Mouse (Mus musculus) neutrophil, adult 5-6 weeks (primary cell): ENCODE results near the gene Aldh3a1. TPM values are rescaled to one million over a fixed set of nuclear protein-coding genes. Genes with fewer than 3 reads are reported as not detected.

Experiments used
- ATAC-seq: fragments of 151-379, 151-347 bp; 2 replicates; pipeline ENCODE4 v1.8.0; 2017; ENCODE audit warnings: mild to moderate bottlenecking, moderate TSS enrichment; ENCODE audit not compliant: insufficient number of reproducible peaks, poor library complexity, low FRiP score, severe bottlenecking; ENCODE audit errors: extremely low read depth
- total RNA-seq: library from RNA; stranded (forward); fragments of 200-1000 nt; gene quantifications from 2 replicates; pipeline ENCODE4 v1.2.3, GENCODE M21; 2017

Aldh3a1 gene
- total RNA-seq, 1 experiment from 2014 or later: 0.93 TPM

DNA sequence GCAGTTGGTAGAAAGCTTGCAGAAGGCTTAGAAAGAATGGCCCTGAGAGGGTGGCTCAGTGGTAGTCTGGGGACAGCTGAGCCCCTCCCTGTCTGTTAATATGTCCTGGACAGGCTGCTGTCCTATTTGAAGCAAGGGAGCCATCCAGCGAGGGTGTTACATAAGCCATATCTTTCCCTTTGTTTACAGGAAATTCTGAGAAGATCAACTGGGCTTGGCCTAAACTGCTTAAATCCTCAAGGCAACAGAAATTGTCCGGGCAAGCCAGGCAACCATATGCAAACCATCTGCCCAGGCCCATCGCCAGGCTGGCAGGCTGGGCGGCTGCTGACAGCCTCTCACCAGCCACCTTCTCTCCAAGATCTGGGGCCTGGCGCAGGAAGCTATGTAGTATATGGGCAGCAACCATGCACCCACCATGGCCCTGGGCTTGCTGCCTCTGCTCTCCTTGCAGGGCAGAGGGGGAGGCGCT lies 18.6 kb downstream of the Aldh3a1 start:
- no peak for ATAC-seq

DNA sequence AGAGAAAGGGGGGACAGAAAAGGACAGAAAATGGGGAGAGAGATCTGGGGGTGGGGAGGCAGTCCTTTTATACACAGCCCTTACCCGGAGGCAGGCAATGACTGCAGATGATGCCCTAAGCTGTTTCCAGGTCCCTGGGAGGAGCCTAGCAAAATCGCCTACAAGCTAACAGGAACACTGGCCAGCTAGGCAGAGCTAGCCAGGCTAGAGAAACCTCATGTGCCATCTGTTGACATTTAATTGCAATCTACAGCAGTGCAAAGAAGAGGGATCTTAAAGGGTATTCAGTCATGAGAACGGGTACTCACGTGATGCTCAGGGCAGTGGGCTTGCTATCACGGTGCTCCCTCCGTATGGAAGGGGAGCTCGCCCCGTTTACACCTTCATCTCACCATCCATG lies 20.5 kb downstream of the Aldh3a1 start:
- no peak for ATAC-seq

DNA sequence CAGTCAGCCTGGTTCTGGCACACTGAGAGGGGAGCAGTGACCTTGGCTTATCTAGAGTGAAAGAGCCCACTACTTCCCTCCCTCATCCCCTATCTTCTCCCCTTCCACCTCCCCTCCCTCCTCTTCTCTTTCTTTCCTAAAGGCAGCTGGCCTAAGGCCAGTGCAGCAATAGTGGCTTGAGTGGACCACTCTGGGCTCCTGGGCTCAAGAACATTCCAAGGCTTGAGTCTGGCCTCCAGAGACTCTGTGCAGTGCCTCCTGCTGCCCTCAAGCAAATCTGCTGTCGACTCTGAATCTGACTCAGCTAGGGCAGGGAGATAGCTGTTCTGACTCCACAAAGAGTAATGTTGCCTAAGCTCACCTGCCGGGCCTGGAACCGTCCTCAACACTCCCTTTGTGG lies 21.1 kb downstream of the Aldh3a1 start:
- ATAC-seq: no peak

DNA sequence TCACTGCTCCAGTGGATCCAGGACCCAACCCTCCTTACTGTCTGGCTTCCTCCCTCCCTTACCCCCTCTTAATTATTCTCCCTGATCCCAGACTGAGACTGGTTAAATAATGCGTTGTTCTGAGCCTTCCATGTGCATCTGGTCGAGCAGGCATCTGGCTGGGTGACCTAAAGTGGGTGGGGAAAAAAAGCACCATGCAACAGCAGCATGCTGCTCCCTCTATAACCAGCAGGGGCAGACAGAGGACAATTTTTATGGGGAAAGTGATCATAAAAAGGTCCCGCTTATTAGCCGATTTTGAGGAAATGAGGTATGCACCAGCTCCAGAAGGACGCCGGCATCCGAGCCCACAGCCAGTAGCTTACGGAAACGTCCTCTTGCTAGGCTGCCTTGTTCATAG lies 24.0 kb downstream of the Aldh3a1 start:
- peak; percentile 53; the same call in 1 of the 2 replicates for ATAC-seq

DNA sequence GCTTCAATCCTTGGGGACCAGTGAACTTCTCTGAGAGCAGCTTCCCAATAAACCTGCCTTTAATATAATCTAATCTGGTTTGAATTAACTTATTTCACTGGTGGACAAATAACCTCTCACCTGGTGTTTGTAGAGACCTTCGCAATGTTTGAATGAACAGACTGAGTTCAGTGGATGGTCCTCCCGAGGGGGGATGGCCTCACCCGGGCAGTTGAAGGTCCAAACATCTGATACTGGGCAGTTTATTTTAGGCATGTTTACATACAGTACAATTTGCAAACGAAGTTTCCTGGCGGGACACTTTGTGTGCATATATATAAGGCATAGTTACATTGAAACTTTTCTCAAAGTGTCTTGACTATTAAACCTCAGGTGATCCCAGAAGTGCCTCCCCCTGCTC lies 26.8 kb downstream of the Aldh3a1 start:
- no peak for ATAC-seq

DNA sequence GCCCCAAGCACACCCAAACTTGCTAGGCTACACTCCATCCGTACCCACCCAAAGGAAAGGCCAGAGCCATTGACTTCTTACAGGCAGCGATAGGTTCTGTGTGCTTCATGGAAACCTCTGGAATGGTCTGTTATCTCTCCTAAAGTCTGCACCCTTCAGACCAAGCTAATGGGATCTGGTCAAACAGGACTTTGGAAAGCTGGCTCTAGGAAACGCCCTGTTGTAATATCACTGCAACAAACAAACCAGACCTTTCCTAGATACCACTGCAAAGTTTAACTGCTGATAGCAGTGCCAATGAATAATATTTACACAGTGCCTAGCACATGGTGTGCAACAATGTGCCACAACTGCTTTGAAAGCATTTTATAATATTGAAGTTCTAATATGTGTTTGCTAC lies 28.7 kb downstream of the Aldh3a1 start:
- ATAC-seq: no peak

DNA sequence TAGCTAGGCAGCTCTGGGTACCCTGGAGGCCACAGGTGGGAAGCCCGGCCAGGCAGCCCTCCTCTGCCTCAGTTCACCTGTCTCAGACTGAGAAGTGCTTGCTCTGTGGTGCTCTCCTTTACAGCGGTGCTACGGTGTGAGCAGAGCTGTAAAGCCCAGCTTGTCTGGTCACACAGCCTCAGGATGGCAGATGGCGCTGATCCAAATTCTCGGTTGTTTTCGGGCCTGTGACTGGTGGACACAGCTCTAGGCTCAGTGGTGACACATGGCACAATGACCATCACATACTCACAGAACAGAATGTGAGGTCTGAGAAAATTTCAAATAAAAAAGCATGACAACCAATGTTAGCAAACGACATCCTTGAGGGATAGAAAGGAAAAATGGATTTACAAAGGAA lies 37.1 kb downstream of the Aldh3a1 start:
- no peak for ATAC-seq

DNA sequence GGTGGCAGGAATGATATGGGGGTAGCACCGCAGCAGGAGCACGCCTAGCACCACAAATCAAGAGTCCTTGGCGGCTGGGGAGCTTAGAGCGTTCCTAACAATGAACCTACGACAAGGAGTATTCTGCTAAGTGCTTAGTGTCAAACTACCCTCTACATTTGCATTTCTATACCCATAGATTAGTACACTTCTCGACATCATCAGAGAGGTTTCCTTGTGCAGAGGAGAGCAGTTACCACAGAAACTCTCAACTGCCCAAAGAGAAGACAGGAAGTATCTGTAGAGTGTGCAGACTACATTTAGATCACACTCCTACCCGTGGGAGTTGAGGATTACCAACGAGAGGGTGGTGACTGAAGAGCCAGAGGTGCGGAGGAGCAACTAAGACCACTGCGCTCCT lies 44.4 kb downstream of the Aldh3a1 start:
- ATAC-seq: no peak

DNA sequence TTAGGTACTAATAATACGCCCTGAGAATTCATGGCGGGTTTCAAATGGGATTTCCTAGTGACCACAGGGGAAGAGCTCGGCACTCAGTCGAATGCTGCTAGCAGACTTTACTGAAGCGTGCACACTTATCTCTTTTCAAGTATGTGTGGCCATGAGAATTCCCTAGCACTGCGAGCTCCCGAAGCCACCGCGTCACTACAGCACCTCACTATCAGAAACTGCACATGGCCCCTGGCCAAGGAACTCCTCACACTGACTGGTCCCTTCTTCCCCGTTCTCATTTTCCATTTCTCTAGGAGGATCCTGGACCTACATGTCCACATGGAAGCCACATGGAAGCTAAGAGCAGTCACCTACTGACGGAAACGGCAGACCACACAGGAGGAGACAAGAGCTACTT lies 45.5 kb downstream of the Aldh3a1 start:
- no peak for ATAC-seq

DNA sequence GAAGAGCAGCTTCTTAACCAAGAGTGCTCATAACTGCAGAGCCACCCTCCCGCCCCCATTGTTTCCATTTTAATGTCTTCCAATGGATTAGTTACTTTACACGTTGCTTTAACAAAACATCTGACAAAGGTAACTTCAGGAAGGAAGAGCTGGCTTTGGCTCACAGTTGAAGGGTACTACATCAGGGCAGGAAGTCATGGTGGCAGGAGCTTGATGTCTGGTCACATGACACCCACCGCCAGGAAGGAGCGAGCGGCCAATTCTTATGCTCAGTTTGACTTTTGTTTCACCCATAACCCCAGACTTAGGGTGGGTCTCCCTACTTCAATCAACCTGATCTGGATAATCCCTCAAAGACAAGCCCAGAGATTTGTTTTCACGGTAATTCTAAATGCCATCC lies 51.8 kb downstream of the Aldh3a1 start:
- ATAC-seq: no peak

DNA sequence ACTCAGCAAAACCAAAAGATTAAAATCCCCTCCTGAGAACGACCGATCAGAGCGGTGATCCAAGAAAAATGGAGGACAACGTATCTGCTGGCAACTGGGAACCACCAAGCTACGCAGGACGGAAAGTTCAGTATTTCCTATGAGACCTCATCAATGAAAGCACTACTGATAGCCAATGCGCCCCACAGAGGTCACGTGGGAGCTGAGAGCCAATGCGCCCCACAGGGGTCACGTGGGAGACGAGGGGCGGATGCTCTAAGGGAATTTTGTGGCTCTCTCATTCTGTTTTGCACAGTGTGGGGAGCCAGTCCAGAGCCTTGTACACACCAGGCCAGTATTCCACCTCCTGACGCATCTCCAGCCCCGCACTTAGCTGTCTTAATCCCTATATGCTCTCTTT lies 55.2 kb downstream of the Aldh3a1 start:
- no peak for ATAC-seq

DNA sequence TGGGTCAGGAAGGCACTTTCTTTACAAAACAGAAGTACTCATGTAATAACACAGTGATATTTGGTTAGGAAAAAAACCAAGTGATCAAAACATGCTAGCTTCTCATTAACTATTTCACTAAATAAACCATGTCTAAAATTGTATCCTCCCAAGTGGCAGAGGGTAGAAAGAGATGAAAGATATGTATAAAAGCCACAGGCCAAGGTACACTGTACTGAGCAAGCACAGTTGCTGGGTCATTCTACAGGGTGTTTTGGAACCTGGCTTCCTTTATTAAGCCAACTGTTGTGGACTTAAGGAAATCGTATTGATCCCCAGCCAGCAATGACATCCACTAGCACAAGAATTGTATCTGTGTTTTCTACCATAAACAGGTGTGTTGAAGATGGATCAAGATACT lies 56.5 kb downstream of the Aldh3a1 start:
- ATAC-seq: no peak

DNA sequence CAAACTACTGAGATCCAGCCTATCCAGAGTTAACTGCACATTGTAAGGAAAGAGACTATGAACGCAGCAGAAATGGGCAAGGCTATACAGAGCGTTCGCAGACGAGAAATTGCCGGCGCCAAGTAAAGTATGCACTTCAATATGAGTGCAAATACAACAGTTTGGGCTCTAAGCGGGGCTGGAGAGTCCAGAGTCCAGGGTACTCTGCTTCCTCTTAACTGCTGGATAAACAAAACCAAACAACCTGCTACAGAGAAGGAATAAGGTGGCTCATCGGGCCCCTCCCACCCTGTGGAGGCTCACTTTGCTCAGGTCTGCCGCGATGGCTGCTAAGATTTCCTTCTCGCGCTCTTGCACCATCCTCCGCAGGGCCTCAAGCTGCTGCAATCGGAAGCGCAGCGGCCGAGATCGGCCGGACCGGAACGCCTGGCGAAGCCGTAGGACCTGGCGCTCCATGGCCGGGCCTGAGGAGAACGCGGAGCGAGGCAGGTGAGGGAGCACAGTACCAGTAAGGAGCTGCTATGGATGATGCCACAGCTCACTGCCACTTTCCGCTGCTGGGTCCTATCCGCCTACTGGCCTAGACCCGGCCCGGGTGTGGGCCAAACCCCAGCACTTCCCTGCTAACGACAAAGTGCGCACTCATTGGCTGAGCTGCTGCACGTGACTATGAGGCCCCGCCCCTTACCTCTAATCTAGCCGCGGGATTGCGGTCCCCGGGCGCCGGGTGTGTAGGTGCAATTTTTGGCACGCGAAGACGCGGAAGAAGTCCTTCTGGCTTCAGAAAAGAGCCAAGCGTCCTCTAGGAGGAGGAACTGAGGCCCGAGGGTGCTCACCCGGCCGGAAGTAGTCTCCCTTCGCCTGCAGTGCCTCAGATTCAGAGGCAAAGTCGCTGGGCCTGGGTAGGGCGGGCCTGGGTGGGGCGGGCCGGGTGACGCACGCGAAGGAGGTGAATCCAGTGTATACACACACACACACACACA lies 59.5 kb downstream of the Aldh3a1 start, which contains the start of gene Aldh3a2:
Gene Aldh3a2, minus strand, starts transcription at position 914 of the 983 bp plus-strand sequence.
- peak; percentile 96 for ATAC-seq

Other genes starting within 250 kb of the Aldh3a1 start
- not detected in 2 replicates for gene Kcnj12, start 185.0 kb upstream of the Aldh3a1 start, total RNA-seq
- gene Tnfrsf13b, start 80.8 kb upstream of the Aldh3a1 start, total RNA-seq: 162 and 169 TPM in 2 replicates
- gene Usp22, start 32.5 kb upstream of the Aldh3a1 start, total RNA-seq: 55.9 and 94.3 TPM in 2 replicates
- 58.1 and 65.1 TPM in 2 replicates for gene Aldh3a2, start 59.9 kb downstream of the Aldh3a1 start, total RNA-seq
- gene Slc47a2, start 135.3 kb downstream of the Aldh3a1 start, total RNA-seq: not detected in 2 replicates
- not detected in 2 replicates for gene Slc47a1, start 170.8 kb downstream of the Aldh3a1 start, total RNA-seq
- gene Rnf112, start 246.6 kb downstream of the Aldh3a1 start, total RNA-seq: not detected in 2 replicates